Mouse (Mus musculus): Measurements from ENCODE around the gene Aebp1.
"Not testable (repeated sequence)": the region's sequence is repeated elsewhere in the genome, so short reads cannot be mapped to it uniquely, and the experiment has no call there.

The Aebp1 gene

DNA sequence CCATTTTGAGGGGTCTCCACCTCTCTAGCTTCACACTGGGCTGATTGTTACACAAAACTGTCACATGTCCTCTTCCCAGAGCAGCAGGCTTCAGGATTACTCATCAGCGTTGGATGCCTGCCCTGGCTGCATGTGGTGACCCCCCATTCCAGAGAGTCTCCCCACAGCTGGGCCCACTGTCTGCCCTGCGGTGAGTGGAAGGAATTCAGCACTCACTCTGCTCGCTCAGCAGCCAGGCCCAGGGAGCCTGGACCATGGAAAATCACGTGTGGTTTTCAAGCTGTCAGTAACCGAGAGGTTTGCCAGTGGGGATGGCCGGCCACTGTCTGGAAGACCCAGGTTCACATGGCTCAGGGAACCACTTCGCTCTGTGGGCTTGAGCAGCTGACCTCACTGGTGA lies 5.8 kb upstream of the Aebp1 start:
- DNase-seq (ENCODE audit: low spot score), result no peak

DNA sequence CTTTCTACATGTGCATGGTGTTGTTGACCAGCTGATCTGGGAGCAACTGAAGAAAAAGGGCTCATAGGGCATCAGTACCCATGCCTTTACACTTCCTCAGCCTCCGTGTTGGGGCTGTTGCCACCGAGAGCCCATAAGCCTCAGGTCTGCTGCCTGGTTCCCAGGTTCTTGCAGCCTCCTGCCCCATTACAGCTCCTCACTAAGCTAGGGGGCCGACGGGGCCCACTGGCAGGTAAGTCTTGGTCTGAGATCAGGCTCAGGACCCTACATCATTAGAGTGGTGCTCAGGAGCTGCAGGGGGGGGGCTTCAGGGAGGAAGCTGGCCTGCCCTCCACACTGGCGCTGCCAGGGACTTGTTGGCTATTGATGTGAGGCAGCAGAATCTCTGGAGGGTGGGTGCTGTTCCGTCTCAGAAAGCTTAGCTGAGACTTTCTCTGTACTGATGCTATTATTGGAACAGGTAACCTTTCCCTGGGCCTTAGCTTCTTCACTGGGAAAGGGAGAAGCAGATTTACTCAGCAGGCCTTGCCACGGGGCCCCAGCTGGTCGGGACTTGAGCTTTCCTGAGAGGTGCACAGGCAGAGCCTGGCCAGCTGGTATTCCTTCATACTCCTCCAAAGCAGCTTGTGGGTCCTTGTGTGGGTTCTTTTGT lies 5.1 kb upstream of the Aebp1 start:
- no peak for DNase-seq (ENCODE audit: low spot score)

DNA sequence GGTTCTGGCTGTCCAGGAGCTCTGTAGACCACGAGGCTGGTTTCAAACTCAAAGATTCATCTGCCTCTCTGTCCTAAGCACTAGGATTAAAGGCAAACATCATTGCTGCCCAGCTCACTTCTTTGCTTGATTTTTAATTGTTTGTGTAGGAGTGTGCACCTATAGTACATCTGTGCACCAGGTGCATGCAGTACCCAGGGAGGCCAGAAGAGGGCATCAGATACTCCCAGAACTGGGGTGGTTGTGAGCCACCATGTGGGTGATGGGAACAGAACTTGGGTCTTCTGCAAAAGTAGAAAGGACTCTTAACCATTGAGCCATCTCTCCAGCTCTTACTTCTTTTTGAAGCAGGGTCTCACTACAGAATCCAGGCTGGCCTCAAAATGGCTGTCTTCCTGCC lies 3.0 kb upstream of the Aebp1 start:
- DNase-seq (ENCODE audit: low spot score), result no peak

DNA sequence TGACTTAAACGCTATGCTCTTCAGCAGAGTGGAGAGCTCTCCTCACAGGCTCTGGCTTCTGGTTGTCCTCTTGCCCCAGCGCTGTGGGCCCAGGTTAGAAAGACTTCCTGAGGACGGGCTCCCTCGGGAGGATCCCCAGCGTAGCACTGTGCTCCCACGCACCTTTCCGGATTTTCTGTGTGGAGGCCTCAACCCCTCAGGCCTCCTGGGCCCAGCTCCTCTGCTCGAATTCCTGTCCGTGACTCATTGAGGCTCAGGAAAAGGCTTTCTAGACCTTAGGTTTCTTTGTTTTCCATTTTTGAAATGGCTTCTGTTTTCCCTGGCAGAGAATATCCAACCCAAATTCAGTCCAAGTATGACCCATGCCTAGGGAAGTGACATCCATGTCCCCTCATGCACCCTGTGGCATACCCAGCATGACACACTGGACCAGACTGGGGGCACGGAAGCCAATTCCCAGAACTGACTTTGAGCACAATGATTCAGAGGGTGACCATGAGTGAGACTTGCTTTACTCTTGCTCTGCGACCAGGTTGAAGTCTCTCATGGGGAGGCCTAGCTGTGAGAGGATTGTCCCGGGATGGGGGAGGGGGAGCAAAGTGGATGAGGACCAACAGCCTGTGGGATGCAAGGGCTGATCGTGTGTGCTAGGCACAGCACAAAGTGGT lies 1.7 kb upstream of the Aebp1 start:
- no peak for DNase-seq (ENCODE audit: low spot score)

DNA sequence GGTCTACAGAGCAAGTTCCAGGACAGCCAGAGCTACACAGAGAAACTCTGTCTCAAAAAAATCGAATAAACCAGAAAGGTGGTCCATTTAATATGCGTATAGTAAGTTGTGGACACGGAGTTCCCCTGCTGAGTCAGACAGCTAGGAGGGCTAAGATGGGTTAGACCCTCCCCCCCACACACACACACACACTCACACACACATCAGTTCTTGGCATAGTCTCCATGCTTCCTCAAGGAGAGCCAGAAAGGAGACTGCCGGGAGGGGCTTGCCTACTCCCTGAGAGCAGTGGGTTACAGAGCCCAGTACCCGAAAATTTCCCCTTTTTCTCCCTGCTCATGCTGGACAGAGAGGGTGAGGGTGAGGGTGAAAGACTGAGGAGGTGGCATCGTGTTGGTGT lies 1.1 kb upstream of the Aebp1 start:
- DNase-seq (ENCODE audit: low spot score), result no peak

DNA sequence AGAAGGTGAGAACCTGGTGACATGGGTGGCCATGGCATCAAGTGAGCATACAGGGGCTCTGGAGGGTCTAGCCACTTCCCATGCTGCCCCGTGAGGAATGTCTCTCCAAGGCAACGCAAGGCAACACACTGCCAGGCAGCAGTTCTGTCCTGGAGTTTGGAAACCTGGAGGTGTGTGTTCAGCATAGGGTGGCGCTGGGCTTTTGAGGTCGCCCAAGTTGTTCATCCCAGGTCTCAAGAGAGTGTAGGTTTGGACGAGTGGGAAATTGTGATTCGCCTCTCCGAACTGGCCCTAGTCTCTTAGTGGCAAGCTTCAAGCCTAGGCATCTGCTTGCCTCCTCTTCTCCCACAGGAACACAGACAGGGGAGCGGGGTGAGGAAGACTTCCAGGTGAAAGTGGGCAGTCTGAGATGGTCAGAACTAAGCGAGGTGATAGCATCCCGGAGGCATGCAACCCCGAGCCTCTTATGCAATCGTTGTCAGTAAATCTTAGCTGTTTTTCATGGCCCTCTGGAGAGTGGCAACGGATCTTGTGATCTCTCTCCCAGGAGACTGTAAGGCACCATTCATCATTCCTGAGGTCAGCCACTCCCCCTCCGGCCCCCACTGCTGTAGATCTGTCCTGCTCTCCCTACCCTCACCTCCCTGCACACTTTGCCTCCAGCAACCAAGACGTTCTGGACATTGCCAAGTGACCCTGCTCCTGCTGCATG lies 803 bp downstream of the Aebp1 start:
- no peak for DNase-seq (ENCODE audit: low spot score)

DNA sequence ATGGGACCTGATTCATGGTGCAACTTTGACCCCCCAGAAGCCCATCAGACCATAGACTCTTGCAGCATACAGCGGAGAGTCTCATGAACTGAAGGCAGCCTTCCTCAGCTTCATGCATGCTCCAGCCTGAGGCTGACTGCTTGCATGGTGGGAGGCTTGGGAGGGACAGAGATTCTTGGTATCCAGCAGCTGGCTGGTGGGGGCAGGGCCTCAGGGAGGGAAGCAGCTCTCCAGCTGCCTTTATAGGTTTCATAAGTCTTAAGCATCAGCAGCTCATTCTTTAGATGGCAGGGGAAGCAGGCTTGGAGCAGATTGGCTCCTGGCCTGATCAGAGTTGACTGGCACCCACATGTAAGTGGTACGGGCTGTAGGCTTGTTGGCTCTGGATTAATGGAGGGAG lies 5.4 kb downstream of the Aebp1 start:
- no peak for DNase-seq (ENCODE audit: low spot score)

DNA sequence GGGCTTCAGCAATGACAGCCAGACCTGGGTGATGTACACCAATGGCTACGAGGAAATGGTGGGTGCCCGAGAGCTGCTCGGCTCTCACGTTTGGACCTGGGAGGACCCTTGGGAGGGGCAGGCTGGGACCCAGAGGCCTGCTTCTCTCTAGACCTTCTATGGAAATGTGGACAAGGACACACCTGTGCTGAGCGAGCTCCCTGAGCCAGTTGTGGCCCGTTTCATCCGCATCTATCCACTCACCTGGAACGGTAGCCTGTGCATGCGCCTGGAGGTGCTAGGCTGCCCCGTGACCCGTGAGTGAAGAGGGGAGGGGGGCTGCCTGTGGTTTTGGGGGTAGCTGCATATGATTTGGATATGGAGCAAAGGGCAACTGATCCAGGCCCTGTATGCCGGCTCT lies 6.6 kb downstream of the Aebp1 start:
- no peak for DNase-seq (ENCODE audit: low spot score)

DNA sequence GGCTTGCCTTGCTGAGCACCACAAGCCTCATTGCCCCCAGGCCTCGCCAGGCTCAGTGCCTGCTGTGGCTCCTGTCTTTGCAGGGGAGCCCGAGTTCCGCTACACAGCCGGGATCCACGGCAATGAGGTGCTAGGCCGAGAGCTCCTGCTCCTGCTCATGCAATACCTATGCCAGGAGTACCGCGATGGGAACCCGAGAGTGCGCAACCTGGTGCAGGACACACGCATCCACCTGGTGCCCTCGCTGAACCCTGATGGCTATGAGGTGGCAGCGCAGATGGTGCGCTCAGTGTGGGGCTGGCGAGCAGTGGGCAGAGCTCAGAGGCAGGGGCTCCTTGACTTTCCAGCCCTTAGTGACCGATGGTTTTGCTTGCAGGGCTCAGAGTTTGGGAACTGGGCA lies 7.6 kb downstream of the Aebp1 start:
- DNase-seq (ENCODE audit: low spot score), result no peak

DNA sequence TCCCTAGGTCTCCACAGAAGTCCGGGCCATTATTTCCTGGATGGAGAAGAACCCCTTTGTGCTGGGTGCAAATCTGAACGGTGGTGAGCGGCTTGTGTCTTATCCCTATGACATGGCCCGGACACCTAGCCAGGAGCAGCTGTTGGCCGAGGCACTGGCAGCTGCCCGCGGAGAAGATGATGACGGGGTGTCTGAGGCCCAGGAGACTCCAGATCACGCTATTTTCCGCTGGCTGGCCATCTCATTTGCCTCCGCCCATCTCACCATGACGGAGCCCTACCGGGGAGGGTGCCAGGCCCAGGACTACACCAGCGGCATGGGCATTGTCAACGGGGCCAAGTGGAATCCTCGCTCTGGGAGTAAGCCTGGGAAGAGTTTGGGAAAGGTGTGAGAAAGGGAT lies 8.3 kb downstream of the Aebp1 start:
- no peak for DNase-seq (ENCODE audit: low spot score)

DNA sequence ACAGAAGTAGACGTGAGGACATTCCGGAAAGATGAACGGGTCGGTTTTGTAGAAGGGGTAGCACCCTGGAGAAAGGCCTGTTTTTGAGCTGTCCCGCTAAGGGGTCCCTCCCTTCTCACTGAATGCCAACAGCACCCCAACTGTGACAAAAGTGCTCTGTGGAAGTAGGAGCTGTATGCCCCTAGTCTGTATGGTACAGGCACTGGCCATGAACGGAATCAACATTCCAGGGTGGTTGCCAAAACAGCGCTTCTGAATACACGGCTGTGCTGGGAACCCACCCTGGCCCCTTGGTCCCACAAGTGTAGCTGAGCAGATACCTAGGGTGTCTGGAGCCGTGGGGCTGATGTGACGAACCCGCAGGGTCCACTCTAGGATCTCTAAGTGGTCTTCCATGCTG lies 11.0 kb downstream of the Aebp1 start:
- no peak for DNase-seq (ENCODE audit: low spot score)

DNA sequence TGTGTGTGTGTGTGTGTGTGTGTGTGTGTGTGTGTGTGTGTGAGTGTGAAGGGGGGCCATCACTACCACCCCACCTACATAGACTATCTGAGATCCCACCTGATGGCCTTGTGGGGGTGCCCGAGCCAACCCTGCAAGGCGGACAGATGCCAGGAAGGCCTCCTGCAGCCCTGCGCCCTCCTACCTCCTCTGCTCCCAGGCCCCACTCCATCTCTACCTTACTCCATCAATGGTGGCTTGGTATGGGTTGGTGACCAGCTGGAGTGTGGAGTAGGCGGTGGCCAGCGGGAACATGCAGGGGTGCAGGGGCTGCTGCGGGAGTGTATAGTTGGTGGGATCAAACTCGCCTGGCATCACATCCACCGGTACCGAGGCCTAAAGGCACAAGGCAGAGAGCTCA lies 11.4 kb downstream of the Aebp1 start:
- no peak for DNase-seq (ENCODE audit: low spot score)

DNA sequence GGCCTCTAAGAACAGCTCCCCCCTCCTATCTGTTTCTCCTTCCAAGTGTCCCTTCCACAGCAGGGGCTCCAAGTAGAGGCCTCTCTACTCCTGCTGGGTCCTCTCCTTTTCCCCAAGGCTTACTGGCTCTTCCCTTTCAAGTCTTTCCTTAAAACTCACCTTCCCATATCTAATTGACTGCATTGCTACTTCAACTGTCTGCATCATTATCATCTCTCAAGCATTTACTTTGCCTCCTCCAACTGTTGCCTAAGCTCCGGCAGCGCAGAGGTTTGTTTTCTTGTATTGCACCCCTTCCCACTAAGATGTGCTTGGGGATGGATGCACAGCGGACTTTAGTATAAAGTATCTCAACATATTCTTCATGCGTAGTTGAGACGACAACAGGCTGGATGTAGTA lies 15.7 kb downstream of the Aebp1 start:
- DNase-seq (ENCODE audit: low spot score), result no peak

DNA sequence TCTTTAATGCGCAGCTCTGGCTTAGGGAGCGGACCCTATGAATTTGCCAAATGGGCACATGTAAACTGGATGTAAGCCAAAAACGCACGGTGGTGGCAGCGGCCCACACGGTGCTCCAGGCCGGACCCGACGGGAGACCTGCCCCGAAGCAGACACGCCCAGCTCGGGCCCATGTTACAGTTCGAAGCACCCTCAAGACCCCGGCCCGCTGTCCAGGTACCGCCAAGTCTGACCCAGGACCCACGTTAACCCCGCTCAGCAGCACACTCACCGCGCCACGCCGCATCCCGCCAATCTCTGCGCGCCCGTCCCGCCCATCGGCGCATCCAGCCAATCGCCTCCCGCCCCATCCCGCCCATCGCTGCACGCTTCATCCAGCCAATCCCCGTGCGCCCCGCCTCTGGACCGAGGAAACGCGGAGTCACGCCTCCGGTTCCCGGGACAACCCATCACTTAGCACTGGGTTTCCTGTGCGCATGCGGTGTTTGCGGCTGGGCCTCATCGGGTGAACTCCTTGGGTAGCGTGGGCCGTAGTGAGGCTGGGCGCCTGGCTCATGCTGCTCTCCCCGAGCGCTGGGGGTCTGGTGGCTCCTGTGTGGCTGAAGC lies 16.3 kb downstream of the Aebp1 start, which contains the start of gene Pold2:
Gene Pold2 (minus strand): TSS at position 372 of the 606 bp plus-strand sequence.
- peak; percentile 93 for DNase-seq (ENCODE audit: low spot score)

DNA sequence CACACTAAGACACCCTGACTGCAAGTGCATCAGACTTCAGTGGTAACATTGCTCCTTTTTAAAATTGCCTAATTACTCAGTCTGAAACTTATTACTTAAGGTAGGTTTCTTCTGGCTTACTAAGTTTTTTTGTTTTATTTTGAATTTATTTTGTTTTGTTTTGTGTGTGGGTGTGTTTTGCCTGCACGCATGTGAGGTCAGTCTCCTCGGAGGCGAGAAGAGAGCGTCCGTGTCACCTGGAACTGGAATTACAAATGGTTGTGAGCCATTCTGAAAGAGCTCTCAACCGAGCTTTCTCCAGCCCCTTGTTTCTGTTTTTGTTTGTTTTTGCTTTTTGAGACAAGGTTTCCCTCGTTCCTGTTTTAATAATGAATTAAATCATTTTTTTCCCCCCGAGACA lies 16.9 kb downstream of the Aebp1 start:
- DNase-seq (ENCODE audit: low spot score), result no peak

DNA sequence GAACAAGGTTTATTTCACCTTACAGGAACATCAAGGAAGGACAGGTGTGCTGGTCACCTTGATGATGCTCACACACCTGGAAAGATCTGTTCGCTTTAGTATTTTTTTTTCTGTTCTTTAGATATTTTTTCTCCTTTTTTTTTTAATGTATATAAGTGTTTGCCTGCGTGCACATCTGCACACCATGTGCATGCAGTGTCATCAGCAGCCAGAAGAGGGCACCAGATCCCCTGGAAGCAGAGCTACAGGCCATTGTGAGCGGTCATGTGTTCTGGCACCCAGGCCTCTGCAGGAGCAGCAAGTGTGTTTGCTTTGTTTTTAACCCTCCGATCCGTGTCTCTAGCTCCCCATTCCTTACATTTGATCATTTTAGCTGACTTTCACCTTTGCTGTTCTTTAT lies 18.2 kb downstream of the Aebp1 start:
- DNase-seq (ENCODE audit: low spot score), result peak; percentile 49

DNA sequence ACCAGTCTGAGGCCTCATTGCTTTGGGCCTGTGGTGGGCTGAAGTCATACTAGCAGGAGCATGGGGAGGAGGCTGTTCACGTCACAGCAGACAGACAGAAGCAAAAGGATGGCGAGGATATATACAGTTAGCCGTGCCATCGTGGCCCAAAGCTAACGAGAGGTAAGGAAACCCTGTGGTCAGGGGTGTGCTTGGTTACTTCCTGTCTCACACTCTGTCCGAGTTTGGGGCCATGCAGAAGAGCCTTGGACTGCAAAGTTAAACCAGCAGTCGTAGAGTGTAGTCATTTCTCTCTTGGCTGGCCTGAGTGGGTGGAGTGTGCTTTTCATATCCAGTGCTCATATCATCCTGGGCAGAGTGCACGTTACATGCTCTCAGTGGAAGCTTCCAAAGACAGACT lies 20.8 kb downstream of the Aebp1 start:
- no peak for DNase-seq (ENCODE audit: low spot score)

DNA sequence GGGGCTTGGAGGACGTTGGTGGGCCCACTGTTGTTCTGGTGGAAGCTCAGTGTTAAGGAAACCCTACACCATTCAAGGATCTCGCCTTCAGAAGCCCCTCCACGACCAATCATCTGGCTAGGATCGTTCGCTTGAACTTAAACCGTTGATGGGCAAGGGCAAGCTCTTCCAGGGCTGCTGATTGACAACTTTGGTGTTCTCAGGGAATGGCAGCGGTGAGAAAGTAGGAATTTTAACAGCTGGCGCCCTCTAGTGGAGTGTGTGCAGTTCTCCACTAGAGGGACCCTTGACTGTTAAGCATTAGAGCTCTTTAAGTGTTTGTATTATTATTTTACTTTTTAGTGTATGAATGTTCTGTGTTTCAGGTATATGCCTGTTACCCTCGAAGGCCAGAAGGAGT lies 24.4 kb downstream of the Aebp1 start:
- DNase-seq (ENCODE audit: low spot score), result no peak

DNA sequence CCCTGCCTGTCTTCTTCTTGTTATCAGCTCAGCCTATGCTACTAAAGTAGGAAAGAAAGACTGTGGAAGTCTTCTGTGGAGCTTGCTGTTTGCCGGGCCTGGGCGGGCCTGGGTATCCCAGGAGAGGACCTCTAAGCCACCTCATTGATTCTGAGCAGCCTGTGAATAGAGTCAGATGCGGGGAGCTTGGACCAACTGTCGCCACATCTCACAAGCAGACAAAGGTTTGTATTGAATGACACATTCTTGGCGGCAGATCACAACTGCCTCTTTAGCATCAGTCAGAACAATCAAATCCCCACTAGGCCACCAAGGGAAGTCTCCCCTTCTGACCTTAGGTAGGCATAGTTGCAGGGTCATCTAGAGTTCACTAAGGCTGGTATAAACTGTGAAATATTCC lies 25.5 kb downstream of the Aebp1 start:
- no peak for DNase-seq (ENCODE audit: low spot score)

DNA sequence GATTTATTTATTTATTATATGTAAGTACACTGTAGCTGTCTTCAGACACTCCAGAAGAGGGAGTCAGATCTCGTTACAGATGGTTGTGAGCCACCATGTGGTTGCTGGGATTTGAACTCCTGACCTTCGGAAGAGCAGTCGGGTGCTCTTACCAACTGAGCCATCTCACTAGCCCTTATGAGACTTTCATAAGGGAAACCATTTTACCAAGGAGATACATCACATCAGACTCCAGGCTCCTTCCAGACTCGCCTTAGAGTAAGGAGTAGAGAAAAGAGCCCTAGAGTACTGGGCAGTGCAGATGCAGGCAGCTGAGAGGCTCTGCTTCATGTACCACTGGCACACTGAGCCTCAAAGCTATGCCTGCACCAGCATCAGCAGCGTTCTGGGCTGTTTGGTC lies 26.8 kb downstream of the Aebp1 start:
- not testable (repeated sequence) for DNase-seq (ENCODE audit: low spot score)

DNA sequence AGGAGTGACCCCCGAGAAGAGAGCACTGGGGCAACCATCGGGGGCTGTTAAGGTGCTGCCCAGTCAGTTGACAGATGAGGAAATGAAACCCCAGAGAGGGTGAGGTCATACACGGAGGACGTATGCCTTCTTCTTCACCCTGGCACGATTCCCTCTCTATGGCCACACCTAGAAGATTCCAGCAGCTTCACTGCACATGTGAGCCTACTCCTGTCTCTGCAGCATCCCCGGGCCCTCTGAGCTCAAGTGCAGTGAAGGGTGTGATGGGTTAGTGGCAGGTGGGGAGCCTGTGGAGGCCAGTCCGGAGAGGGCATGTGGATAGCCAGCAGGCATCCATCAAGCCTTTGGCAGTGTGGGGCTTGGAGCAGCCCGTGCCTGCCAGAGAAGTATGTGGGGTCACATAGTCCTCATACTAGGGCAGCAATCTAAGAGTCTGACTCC lies 30.4 kb downstream of the Aebp1 start:
- no peak for DNase-seq (ENCODE audit: low spot score)

DNA sequence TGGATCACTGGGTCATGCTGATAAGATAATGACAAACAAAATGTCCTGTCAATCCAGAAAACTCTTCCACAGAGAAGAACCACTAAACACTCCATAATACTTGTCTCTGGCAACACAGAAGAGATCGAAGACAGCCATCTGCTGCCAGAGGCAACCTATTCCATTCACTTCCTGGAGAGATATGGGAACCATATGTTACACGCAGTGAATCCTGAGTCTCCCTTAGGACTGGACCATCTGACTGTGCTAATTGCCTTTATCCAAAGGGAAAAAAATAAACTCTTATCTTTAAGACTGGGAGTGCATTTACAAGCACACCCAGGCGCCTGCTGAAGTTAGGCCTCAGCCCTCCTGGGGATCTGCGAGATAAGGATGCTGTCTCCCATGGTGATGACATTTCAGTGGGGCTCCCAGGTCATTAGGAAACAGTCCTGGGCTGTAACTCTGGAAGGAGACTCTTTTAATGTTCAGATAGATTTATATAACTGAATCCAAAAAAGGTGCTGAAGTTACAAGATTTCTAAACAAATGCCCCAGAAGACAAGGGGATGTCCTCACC lies 31.1 kb downstream of the Aebp1 start:
- no peak for DNase-seq (ENCODE audit: low spot score)

DNA sequence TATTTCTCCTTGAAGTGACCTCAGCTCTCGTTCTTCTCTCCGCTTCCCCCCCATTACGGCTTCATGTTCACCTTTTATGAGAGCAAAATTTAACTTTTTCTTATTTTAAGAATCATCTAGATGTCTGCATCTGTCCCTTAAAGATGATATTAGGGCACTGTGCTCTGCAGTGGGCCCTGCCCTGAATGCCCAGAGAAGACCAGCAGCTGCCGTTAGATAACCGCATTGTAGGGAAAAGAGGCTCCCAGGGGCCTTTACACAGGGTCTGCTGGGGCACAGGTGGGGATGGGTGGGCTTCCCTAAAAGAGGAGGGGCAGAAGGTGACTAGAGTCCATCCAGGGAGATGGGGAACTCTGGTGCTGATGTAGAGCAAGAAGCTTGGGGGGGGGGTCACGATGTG lies 32.1 kb downstream of the Aebp1 start:
- DNase-seq (ENCODE audit: low spot score), result no peak

Data from spleen, adult 12 weeks (tissue).